Mouse (Mus musculus): Measurements from ENCODE around the gene Vgll4. TPM values are rescaled to one million over a fixed set of nuclear protein-coding genes. Genes with fewer than 3 reads are reported as not detected.

Vgll4 gene
- polyA plus RNA-seq, 1 experiment from 2014 or later: 152 TPM

DNA sequence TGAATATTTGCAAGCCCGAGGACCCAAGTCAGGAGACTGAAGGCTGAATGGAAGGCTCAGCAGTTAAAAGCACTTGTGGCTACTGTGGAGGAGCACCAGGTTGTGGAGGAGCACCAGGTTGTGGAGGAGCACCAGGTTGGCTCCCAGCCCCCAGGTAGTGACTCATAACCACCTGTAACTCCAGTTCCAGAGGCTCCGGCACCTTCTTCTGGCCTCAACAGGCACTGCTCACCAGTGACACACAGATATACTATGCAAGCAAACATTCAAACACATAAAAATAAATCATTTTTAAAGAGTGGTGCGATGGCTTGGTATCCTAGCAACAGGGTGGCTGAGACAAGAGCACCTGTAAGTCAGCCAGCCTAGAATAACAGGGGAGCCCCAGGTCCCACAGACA lies 58.3 kb downstream of the Vgll4 start:
- no peak overlapping the region for H3K4me2 ChIP-seq (ENCODE audit: low read depth, low read length)
- no peak overlapping the region for H3K27ac ChIP-seq (ENCODE audit: low read length)

DNA sequence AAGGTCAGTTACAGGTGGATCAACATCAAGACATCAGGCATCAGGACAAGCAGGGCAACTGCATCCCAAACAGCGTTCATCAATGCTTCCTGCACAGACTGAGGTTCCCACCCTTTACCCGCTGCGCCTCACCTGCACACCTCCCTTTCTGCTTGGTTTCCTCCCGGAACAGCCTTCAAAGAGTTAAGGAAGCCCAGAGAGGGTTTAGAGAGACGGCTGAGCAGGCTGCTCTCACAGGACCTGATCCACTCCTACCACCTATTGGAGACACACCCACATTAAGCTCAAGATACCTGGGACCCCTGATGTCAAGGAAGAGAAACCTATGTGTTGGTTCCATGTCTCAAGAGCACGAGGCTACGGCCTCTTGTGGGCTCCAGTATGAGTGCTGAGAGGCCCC lies 60.0 kb downstream of the Vgll4 start:
- WGBS: 56% methylated on average over 7 of the region's 7 CpGs
- Histone ChIP-seq H3K9me3 (ENCODE audit: control insufficient read depth, low read length) (no peaks in the 10 kb centered on the region), H3K27me3 (ENCODE audit: control insufficient read depth, insufficient read depth, low read depth, low read length) (no peaks in the 10 kb centered on the region), H3K36me3 (ENCODE audit: control insufficient read depth, insufficient read depth, low read length) (0 out of 2 replicates have a peak, but pooled peaks cover 6% of the 10 kb centered on the region), H3K4me1 (replicated peaks; ENCODE audit: control insufficient read depth, insufficient read depth, low read length) (peaks cover 69% of the 10 kb centered on the region), H3K27ac (ENCODE audit: low read length) (no peak overlapping the region), H3K9ac (ENCODE audit: low read length) (no peak overlapping the region), H3K4me3 (ENCODE audit: low read length) (no peak overlapping the region), H3K4me2 (ENCODE audit: low read depth, low read length) (no peak overlapping the region)
- ATAC-seq (ENCODE audit: low read depth): no peak

More for the DNA sequence above, 58.3 kb downstream of the Vgll4 start:
- Histone ChIP-seq H3K36me3 (ENCODE audit: control insufficient read depth, insufficient read depth, low read length) (0 out of 2 replicates have a peak, but pooled peaks cover 6% of the 10 kb centered on the region), H3K27me3 (ENCODE audit: control insufficient read depth, insufficient read depth, low read depth, low read length) (no peaks in the 10 kb centered on the region), H3K9me3 (ENCODE audit: control insufficient read depth, low read length) (no peaks in the 10 kb centered on the region), H3K4me1 (replicated peaks; ENCODE audit: control insufficient read depth, insufficient read depth, low read length) (peaks cover 70% of the 10 kb centered on the region), H3K9ac (ENCODE audit: low read length) (no peak overlapping the region), H3K4me3 (ENCODE audit: low read length) (no peak overlapping the region)
- ATAC-seq (ENCODE audit: low read depth): no peak
- 39% methylated on average over 3 of the region's 3 CpGs for WGBS

DNA sequence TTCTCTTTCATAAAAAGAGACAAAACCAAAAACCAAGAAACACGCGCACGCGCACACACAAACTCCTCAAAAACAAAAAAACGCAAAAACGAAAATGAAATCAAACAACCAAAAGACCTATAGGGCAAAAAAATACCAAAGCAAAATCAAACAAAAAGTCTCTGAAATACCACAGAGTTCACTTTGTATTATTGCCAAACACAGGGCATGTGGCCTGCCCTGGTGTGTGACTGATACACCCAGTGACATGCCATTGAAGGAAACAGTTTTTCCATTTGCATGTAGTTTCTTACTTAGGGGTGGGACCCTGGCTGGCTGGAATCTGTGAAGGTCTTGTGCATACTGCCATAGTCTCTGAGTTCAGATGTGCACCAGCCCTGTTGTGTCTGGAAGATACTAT lies 62.3 kb downstream of the Vgll4 start:
- Histone ChIP-seq H3K36me3 (ENCODE audit: control insufficient read depth, insufficient read depth, low read length) (0 out of 2 replicates have a peak, but pooled peaks cover 6% of the 10 kb centered on the region), H3K27me3 (ENCODE audit: control insufficient read depth, insufficient read depth, low read depth, low read length) (no peaks in the 10 kb centered on the region), H3K4me3 (ENCODE audit: low read length) (no peak overlapping the region), H3K9me3 (ENCODE audit: control insufficient read depth, low read length) (no peaks in the 10 kb centered on the region), H3K9ac (ENCODE audit: low read length) (no peak overlapping the region), H3K27ac (ENCODE audit: low read length) (no peak overlapping the region), H3K4me2 (ENCODE audit: low read depth, low read length) (no peak overlapping the region), H3K4me1 (replicated peaks; ENCODE audit: control insufficient read depth, insufficient read depth, low read length) (peaks cover 66% of the 10 kb centered on the region)
- WGBS: 85% methylated on average over 6 of the region's 6 CpGs
- no peak for ATAC-seq (ENCODE audit: low read depth)

DNA sequence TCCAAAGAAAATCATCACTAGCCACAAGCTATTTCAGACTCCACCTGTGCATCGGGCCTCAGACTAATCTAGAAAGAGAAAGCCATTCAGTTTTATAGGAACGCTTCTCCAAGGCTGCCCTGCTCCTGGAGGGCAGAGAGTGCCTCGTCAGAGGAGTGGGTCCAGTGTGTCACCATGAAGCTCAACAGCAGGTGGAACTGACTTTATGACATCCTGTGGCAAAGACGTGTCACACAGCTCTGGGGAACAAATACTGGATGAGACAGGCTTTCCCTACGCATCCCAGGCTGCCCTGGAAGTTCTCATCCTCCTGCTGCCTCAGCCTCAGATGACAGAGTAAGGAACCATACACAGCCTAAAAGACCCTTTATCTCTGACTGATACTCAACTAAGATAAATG lies 63.6 kb downstream of the Vgll4 start:
- Histone ChIP-seq H3K27ac (ENCODE audit: low read length) (no peak overlapping the region; the same call in 1 of the 2 replicates), H3K4me2 (ENCODE audit: low read depth, low read length) (no peak overlapping the region), H3K4me3 (ENCODE audit: low read length) (no peak overlapping the region), H3K9me3 (ENCODE audit: control insufficient read depth, low read length) (no peaks in the 10 kb centered on the region), H3K4me1 (replicated peaks; ENCODE audit: control insufficient read depth, insufficient read depth, low read length) (peaks cover 69% of the 10 kb centered on the region), H3K9ac (ENCODE audit: low read length) (no peak overlapping the region), H3K36me3 (ENCODE audit: control insufficient read depth, insufficient read depth, low read length) (0 out of 2 replicates have a peak, but pooled peaks cover 6% of the 10 kb centered on the region), H3K27me3 (ENCODE audit: control insufficient read depth, insufficient read depth, low read depth, low read length) (no peaks in the 10 kb centered on the region)
- 52% methylated on average over 5 of the region's 5 CpGs for WGBS
- no peak for ATAC-seq (ENCODE audit: low read depth)

DNA sequence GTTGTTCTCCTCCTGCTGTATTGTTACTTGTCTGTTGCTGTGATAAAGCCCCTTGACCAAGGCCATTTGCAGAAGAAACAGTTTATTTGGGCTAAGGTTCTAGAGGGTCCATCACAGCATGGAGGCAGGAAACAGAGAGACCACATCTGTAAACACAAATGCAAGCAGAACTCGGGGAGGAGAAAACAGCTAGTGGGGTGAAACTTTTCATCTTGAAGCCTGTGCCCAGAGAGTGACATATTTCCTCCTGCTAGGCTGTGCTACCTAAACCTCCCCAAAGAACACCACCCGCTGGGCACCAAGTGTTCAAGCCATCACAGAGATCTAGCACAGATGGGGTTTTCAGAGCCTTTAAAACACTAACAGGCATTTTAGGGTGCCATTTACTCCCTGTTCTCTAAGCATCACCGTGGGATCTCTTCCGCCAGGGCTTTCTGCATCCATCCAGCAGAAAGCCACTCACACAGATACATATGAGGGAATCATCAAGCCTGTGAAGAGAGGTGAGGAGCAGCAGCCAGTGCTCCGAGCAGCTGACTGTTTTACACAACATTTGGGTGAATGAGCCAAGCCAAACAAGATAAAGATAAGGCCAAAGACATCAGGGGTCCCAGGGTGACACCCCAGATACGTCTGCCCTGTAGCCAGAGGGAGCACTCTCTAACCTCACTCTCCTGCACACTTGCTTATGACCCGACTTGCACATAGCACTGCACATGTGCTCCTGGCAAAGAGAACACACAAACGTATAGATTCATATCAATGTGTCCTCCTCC lies 64.4 kb downstream of the Vgll4 start:
- Histone ChIP-seq H3K4me3 (ENCODE audit: low read length) (no peak overlapping the region), H3K4me2 (ENCODE audit: low read depth, low read length) (no peak overlapping the region), H3K9me3 (ENCODE audit: control insufficient read depth, low read length) (no peaks in the 10 kb centered on the region), H3K9ac (ENCODE audit: low read length) (0 out of 2 replicates have a peak overlapping the region, but pooled peaks have one; percentile 18), H3K4me1 (replicated peaks; ENCODE audit: control insufficient read depth, insufficient read depth, low read length) (peaks cover 75% of the 10 kb centered on the region), H3K36me3 (ENCODE audit: control insufficient read depth, insufficient read depth, low read length) (0 out of 2 replicates have a peak, but pooled peaks cover 6% of the 10 kb centered on the region), H3K27ac (ENCODE audit: low read length) (peak overlapping the region; percentile 8; the same call in 1 of the 2 replicates), H3K27me3 (ENCODE audit: control insufficient read depth, insufficient read depth, low read depth, low read length) (no peaks in the 10 kb centered on the region)
- 42% methylated on average over 8 of the region's 8 CpGs for WGBS
- ATAC-seq (ENCODE audit: low read depth): no peak

DNA sequence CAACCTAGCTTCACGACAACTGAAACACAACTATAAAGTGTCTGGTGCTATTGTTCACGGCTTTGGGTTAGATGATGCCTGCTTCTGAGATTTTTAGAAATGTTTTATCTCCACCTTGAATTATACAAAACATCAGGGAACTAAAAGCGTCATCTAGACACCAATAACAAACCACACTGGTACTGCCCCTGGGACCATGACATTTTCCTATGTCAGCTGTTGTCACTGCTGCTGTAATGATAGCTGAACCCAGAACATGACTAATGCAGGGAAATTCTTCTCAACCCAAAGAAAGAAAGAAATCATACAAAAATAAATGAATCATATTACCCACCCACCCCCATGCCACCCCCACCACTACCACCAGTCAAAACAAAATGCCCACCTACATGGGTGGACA lies 65.0 kb downstream of the Vgll4 start:
- Histone ChIP-seq H3K4me1 (replicated peaks; ENCODE audit: control insufficient read depth, insufficient read depth, low read length) (peaks cover 81% of the 10 kb centered on the region), H3K27me3 (ENCODE audit: control insufficient read depth, insufficient read depth, low read depth, low read length) (no peaks in the 10 kb centered on the region), H3K4me2 (ENCODE audit: low read depth, low read length) (no peak overlapping the region), H3K9ac (ENCODE audit: low read length) (no peak overlapping the region), H3K36me3 (ENCODE audit: control insufficient read depth, insufficient read depth, low read length) (0 out of 2 replicates have a peak, but pooled peaks cover 6% of the 10 kb centered on the region), H3K4me3 (ENCODE audit: low read length) (no peak overlapping the region), H3K27ac (ENCODE audit: low read length) (no peak overlapping the region), H3K9me3 (ENCODE audit: control insufficient read depth, low read length) (no peaks in the 10 kb centered on the region)
- no peak for ATAC-seq (ENCODE audit: low read depth)
- 76% methylated on average over 3 of the region's 3 CpGs for WGBS

DNA sequence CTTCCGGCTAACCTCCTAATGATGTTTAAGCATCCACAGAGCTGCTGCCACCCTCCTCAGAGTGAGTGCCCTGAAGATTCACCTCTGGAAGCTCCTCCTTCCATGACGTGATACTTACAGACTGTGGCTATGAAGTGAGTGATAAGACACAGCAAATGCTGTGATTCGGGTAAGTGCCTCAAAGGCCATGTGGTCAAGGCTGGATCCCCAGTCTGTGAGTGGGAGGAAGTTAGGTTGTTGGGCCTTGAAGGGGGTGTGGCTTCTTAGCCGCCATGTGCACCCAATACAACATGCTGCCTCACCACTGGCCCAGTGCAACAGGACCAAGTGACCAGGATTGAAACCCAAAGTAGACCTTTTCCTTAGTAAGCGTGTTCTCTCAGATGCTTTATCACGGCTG lies 65.6 kb downstream of the Vgll4 start:
- WGBS: 37% methylated on average over 6 of the region's 6 CpGs
- H3K27me3 ChIP-seq (ENCODE audit: control insufficient read depth, insufficient read depth, low read depth, low read length): no peaks in the 10 kb centered on the region
- H3K4me3 ChIP-seq (ENCODE audit: low read length): no peak overlapping the region
- H3K4me1 ChIP-seq (replicated peaks; ENCODE audit: control insufficient read depth, insufficient read depth, low read length): peaks cover 87% of the 10 kb centered on the region
- H3K36me3 ChIP-seq (ENCODE audit: control insufficient read depth, insufficient read depth, low read length): peaks cover 10% of the 10 kb centered on the region
- H3K9ac ChIP-seq (ENCODE audit: low read length): no peak overlapping the region
- H3K27ac ChIP-seq (ENCODE audit: low read length): no peak overlapping the region
- H3K9me3 ChIP-seq (ENCODE audit: control insufficient read depth, low read length): no peaks in the 10 kb centered on the region
- no peak for ATAC-seq (ENCODE audit: low read depth)
- H3K4me2 ChIP-seq (ENCODE audit: low read depth, low read length): no peak overlapping the region

DNA sequence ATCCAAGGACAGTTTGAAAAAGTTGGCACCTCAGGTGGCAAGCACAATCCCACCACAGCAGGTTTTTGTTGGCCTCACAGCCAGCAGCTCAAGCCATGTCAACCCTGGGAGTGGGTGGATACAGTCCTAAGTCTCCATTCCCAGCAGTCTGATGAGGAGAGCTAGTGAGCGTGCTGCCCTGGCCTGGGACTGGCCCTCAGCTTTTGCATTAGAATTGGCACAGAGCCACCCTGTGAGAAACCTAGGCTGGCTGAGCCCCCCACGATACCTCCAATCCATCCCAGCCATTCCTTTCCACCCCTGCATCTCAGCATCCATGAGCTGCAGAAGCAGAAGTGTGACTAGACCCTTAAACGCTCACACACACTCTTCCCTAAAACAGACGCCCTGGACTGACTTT lies 67.9 kb downstream of the Vgll4 start:
- ATAC-seq (ENCODE audit: low read depth): peak; percentile 55
- peaks cover 76% of the 10 kb centered on the region for H3K4me1 ChIP-seq (replicated peaks; ENCODE audit: control insufficient read depth, insufficient read depth, low read length)
- no peaks in the 10 kb centered on the region for H3K9me3 ChIP-seq (ENCODE audit: control insufficient read depth, low read length)
- peak overlapping the region; percentile 51 for H3K9ac ChIP-seq (ENCODE audit: low read length)
- 4% methylated on average over 4 of the region's 4 CpGs for WGBS
- peak overlapping the region; percentile 89 for H3K27ac ChIP-seq (ENCODE audit: low read length)
- H3K36me3 ChIP-seq (ENCODE audit: control insufficient read depth, insufficient read depth, low read length): peaks cover 6% of the 10 kb centered on the region
- no peaks in the 10 kb centered on the region for H3K27me3 ChIP-seq (ENCODE audit: control insufficient read depth, insufficient read depth, low read depth, low read length)
- no peak overlapping the region for H3K4me3 ChIP-seq (ENCODE audit: low read length)
- H3K4me2 ChIP-seq (ENCODE audit: low read depth, low read length): peak overlapping the region; percentile 47

DNA sequence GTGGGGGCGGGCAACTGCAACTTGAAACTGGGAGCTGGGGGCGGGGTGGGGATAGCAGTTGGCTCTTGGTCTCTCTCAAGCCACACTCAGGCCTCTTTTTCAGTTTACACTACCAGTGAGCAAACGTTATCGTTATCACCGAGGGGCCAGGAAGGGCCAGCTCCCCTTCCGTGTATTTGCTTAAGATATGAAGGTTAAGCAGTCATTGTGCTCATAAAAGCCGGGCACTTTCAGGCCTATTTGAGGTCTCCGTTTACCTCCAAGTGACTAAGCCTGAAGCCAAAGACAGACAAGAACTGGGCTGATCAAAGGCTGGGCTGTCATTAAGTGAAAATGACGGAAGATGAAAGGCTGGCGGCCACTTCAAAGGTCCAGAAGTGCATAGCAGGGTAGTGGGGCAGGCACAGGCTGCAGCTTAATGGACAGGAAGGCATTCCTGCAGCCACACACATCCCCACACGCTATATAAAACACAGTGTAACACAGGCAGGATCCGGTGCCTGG lies 68.4 kb downstream of the Vgll4 start:
- H3K27ac ChIP-seq (ENCODE audit: low read length): peak overlapping the region; percentile 89
- H3K9me3 ChIP-seq (ENCODE audit: control insufficient read depth, low read length): no peaks in the 10 kb centered on the region
- no peak overlapping the region; the same call in 1 of the 2 replicates for H3K4me3 ChIP-seq (ENCODE audit: low read length)
- ATAC-seq (ENCODE audit: low read depth): peak; percentile 88
- H3K4me2 ChIP-seq (ENCODE audit: low read depth, low read length): peak overlapping the region; percentile 47
- no peak overlapping the region for H3K9ac ChIP-seq (ENCODE audit: low read length)
- WGBS: 2% methylated on average over 12 of the region's 12 CpGs
- peaks cover 7% of the 10 kb centered on the region for H3K36me3 ChIP-seq (ENCODE audit: control insufficient read depth, insufficient read depth, low read length)
- H3K27me3 ChIP-seq (ENCODE audit: control insufficient read depth, insufficient read depth, low read depth, low read length): no peaks in the 10 kb centered on the region
- H3K4me1 ChIP-seq (replicated peaks; ENCODE audit: control insufficient read depth, insufficient read depth, low read length): peaks cover 79% of the 10 kb centered on the region
